Mouse (Mus musculus) thymus, postnatal 36 days (tissue): ENCODE measurements around the gene Ttc39b.

Experiments used
- DNase-seq, 2 experiments: peaks; one replicate each; pipeline ENCODE4 v3.0.0; 2022; ENCODE audit warnings: mixed read lengths in 2 of 2

Ttc39b gene

DNA sequence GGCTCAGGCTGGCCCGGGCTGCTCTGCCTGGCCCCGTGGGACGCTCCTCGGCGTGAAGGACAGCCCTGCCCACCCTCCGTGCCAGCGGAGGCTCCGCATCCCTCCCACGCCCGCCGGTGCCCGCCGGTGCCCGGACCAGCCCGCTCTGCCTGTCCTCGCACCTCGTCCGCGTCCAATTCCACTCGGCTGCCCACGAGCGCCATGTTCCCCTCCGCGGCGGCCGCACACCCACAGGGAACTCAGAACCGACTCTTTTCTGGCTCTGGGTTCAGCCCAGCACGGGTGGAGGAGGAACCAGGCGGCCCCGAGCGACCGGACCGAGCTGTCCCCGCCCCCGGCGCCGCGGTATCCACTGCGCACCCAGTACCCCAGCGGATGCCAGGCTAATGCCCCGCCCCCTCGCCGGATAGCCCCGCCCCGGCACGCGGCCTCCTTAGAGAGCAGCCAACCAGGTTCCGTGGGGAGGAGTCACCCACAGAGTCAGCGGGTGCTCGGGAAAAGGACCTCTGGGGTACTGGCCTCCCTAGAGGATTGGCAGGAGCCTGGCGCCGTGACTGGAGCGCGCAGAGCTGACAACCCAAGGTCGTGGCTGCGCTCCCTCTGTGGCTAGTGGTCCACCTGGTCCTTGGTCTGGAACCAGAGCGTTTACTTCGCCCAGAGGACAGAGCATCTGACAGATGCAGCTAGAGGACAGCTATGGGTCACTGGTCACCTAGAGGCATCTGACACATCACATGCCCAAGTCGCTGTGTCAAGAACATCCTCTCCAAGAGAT, at the start of gene Ttc39b:
Gene Ttc39b (minus strand): TSS at position 346 of the 775 bp plus-strand sequence.
- DNase-seq, result peak; percentile 92 to 93

DNA sequence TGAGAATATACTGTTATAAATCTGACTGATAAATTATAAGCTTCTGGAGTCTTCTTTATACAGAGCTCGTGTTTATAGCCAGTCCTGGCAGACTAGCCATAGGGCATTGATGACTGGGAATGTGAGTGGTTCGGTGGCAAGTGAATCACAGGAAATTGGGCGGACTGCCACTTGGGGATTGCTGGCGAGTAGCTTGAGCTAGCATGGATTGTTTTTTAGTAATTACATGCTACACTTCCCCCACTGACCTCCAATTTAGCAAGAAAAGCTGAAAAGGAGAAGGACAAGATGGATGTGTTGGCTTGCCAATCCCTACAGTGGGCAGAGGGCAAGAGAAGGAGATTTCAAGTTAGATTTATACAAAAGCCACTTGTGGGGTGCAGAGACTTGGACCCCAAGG, 49.3 kb upstream of the Ttc39b start:
- no peak for DNase-seq

GRCm38 (mm10) chr4:83357738-83358137, 33.7 kb upstream of the Ttc39b start:
- DNase-seq, result no peak

DNA sequence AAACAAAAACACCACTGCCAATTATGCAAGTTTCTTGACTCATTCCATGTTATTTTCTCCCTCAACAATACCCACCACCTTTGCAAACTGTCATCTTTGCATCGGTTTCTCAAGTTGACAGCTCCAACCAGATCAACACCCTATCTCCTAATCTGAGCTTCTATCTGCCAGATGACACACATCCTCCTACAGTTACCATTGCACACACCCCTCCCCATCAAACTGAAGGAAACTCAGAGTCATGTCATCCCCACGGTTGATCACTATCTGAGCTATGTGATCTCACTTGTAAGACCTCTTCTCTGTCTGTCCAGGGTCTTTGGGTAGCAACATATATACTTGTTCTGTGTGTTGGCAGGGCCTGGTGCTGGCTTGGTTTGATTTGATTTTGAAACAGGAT, 30.7 kb upstream of the Ttc39b start:
- no peak for DNase-seq

DNA sequence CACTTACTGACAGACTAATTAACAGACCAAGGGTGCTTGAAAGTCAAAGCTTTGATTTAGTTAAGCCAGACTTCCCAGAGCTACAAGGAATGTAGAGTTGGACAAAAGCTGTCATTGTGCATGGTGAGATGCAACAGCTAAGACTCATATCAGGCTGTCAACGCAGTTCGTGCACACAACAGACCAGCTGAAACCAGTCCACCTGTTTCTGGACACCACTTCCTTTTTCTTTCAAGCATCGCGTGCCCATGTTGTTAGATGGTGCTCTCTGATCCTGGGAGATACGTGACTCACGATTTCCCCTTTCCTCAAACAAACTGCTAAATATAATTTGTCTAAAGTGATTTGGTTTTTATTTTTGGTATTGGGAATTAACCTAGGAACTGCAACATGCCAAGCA, 29.9 kb upstream of the Ttc39b start:
- DNase-seq, result no peak

DNA sequence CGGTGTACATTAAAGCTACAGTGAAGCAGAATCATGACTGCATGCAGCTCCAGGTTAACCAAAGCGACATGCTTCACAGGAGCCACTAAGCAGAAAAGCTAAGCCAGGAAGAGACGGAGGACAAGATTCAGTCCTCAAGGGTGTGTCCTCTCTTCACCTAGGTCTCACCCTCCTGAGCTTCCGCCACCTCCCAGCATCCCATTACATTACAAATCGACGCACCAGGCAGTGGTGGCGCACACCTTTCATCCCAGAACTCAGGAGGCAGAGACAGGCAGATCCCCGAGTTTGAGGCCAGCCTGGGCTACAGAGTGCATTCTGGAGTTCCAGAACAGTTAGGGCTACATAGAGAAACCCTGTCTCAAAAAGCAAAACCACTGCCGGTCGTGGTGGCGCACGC, 29.2 kb upstream of the Ttc39b start:
- no peak for DNase-seq

DNA sequence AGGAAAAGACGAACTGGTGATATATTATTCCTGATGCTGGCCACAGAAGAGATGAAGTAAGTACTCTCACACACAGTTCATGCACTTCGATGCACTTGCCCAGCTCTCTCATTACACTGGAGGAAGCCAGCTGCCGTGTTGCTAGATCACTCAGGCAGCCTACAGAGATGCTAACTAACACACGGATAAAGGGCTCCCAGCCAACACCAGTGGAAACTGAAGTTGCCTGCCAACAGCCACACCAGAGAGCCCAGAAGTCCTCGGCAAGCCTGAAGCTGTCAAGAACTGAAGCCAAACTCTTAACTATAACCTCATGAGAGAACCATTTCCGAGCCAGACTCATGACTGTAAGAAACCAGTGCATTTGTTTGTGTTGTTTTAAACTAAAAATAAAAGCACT, 26.7 kb upstream of the Ttc39b start:
- no peak for DNase-seq

- no peak for DNase-seq
These were observed 24.9 kb upstream of the Ttc39b start for GRCm38 (mm10) chr4:83348970-83349369.

- peak in 1 of 2 experiments; percentile 4 for DNase-seq
These were observed 19.8 kb upstream of the Ttc39b start for GRCm38 (mm10) chr4:83343895-83344294.

DNA sequence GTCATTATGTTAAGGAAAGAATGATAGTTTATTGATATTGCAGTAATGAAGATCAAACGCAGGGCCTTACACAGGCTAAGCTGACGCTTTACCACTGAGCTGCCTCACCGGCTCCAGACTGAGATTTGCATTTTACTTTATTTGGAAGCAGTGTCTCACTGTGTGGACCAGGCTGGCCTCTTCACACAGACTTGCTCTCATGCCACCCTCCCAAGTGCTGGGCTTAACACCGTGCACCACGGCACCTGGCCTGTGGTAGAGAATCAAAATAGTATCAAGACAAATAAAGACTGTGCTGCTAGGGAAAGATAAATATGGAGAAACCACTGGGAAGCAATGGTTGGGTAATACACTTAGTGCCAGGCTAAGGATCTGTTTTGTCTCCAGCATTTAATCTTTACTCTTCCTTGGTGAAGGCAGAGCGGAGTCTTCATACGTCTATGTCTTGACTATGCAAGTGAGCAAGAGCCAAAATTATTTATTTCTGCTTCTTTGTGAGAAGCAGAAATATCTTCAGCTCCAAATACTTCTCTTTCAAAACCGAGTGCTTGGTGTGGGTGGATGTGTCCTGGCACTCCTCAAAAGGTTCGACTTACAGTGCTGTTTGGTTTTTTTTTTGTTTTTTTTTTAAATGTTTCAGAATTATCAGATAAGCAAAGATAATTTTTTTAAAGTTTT, 19.2 kb upstream of the Ttc39b start:
- DNase-seq, result no peak

DNA sequence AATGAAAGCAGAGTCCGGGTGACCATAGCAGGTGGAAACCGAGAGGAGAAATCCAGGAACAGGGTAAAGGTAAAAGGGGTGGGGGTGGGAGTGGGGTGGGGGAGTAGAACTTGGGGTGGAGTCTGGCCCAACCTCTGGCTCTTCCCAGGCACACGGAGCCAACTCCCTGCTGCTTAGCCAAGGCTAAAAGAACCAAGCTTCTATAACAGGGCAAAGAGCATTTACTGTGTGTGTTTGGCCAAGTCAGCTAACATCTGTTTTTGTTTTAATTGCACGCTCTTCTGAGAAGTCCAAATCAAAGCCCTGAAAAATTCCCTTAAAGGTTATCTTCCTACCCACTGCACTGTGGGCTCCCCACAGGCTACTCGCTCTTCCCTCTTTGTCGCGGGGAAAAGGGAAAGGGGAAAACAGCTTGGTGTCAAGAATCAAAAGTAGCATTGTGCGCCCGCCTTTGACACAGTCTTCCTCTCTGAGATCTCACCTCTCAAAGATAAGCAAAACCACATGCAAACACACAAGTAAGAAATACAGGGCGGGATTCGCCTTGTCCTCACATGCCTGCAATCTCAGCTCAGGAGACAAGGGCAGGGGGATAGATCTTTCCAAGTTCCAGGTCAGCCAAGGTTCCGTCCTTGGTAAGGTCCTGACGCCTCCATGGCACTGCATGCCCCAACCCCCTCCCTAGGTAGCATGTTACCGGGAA, 18.4 kb upstream of the Ttc39b start:
- DNase-seq, result no peak

DNA sequence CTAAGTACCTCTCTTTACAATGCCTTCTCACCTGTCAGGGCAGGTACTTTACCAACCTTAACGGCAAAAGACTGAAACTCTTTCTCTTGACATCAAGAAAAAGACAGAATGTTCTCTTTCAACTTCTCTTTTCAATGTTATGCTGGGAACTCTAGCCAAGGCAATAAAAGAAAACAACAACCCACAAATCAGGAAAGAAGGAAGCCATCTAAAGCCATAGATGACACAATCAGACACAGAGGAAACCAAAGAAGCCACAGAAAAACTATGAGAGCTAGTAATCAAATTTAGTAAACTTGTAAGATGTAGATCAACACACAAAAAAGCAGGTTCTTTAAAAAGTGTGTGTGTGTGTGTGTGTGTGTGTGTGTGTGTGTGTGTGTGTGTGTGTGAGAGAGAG, 15.3 kb upstream of the Ttc39b start:
- DNase-seq, result no peak

- DNase-seq, result no peak
These were observed 13.7 kb upstream of the Ttc39b start for GRCm38 (mm10) chr4:83337717-83338116.

DNA sequence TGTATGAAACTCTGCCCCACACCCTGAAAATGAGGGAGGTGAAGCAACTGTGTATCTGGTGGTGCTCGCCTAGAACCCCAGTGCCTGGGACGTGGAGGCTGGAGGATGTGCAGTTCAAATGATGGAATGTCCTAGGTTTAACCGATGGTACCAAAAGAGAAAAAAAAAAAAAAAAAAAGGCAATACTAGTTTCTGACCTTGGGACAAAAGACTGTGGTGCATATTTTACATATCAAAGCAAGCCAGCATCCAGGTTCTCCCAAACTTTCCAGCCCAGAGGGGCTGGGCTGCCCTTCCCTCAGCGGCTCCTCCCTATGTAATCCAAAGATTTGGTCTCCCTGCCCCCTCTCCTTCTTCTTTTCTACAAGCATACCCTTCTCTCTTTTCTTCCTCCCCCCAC, 6.3 kb upstream of the Ttc39b start:
- no peak for DNase-seq

- no peak for DNase-seq
These were observed 5.6 kb upstream of the Ttc39b start for GRCm38 (mm10) chr4:83329615-83330014.

GRCm38 (mm10) chr4:83328026-83328945, 4.2 kb upstream of the Ttc39b start:
- DNase-seq, result no peak

DNA sequence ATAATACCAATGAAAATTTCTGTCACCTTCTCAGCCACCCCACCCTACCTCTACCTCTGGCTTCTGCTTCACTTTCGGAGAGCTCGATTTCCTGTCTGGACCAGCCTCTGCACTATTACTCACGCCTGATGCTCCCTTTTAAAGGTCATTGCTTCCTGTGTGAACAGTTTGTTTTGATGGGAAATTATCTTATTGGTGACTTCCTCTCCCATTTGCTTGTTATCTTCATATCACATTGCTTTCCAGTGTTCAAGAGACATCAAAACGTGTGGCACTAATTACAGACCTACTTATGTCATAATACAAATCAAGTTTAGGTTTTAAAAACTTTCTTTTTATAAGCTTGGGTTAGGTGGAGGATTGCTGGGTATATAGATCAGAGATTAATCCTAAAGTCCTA, 3.5 kb upstream of the Ttc39b start:
- DNase-seq, result no peak

GRCm38 (mm10) chr4:83325366-83325765, 1.3 kb upstream of the Ttc39b start:
- no peak for DNase-seq

DNA sequence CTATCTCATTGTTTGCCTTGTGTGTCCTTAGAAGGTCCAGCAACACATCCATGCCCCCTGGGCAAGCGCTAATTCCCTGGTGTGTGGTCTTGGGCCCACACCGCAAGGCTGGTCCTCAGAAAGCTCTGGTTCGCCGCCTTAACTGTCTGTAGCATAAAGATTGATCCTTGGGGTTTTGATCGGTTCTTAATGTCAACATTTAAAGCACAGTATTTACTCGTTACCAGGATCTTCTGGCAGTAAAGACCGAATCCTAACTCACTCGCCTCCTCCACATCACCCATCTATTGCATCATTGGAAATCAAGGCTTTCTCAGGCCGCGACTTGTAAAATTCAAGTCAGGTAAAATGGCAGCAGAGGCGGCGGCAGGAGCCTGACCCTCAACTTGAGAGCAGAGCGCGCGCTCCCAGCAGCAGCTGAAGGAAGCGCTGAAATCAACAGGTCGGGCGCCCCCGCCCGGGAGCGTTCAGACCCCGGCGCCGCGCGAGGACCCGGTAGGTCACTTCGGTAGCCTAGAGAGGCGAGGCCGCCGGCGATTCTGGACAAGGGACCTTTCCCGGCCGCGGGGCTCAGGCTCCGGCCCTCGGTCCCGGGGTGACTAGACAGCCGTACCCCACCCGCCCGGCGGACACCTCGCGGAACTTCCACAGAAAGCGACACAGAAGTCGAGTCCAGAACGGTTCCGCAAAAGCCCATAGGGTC, 703 bp downstream of the Ttc39b start:
- peak; percentile 71 to 72 for DNase-seq

GRCm38 (mm10) chr4:83319736-83320135, 4.3 kb downstream of the Ttc39b start:
- no peak for DNase-seq

- DNase-seq, result no peak
These were observed 5.3 kb downstream of the Ttc39b start for GRCm38 (mm10) chr4:83318758-83319157.

DNA sequence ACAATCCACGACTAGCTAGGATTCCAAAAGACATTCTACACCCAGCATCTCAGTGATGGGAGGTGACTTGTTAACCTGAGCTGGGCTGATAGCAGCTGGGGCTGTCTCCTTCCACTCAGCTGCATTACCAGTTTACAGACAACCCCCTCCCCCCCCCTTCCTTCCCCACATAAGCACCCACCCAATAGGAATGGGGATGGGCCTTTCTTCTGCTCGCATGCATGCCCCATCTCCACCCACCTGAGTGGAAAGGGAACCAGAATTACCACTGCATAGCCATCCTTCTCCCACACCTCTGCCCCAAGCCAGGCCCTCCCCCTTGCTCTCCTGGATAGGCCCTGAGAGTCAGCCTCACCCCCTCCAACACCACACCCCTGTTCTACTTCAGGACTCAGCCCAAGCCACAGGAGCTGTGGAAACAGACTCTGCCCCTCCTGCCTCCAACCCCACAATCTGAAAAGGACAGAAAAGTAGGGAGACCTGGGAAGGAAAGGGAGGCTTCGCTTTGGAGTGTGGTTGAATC, 6.2 kb downstream of the Ttc39b start:
- DNase-seq, result no peak
